Mouse (Mus musculus) lung, adult 2 months (tissue): Measurements from ENCODE around the gene Add3. TPM values are rescaled to one million over a fixed set of nuclear protein-coding genes. Genes with fewer than 3 reads are reported as not detected.

Experiments used
- DNase-seq: peaks from one replicate; pipeline ENCODE4 v3.0.0; 2022
- H3K4me1 ChIP-seq: fragments of 200-500 bp; 2 replicates; pipeline ENCODE4 v1.6.1; 2011; ENCODE audit warnings: low read length; ENCODE audit not compliant: control insufficient read depth, insufficient read depth
- H3K4me3 ChIP-seq: fragments of 200-500 bp; replicated peaks from 2 replicates; pipeline ENCODE3; 2011; ENCODE audit warnings: low read depth, mild to moderate bottlenecking, control low read depth, low read length; ENCODE audit errors: extremely low read depth
- CTCF ChIP-seq: fragments of 200-500 bp; IDR thresholded peaks from 2 replicates; pipeline ENCODE4 v1.5.1; 2011; ENCODE audit warnings: mild to moderate bottlenecking, low read length, control low read depth; ENCODE audit not compliant: insufficient read depth
- POLR2A ChIP-seq: fragments of 200-500 bp; IDR thresholded peaks from 2 replicates; pipeline ENCODE4 v1.6.1; 2011; ENCODE audit warnings: low read depth, mild to moderate bottlenecking, control low read depth, low read length, borderline replicate concordance; ENCODE audit errors: extremely low read depth
- WGBS: fragments of 180-500 bp; shearing (Covaris S2); methylation state at CpG from one replicate; pipeline ENCODE4 v1.1.7; 2018; 5-methylcytosine and 5-hydroxymethylcytosine counted together
- polyA plus RNA-seq: library from polyadenylated mRNA; depleted of rRNA; stranded (reverse); fragments of >200 nt; gene quantifications from 2 replicates; pipeline ENCODE4 v1.2.3, GENCODE M21; 2012

The Add3 gene
- polyA plus RNA-seq, 1 experiment, result 53.0 TPM

DNA sequence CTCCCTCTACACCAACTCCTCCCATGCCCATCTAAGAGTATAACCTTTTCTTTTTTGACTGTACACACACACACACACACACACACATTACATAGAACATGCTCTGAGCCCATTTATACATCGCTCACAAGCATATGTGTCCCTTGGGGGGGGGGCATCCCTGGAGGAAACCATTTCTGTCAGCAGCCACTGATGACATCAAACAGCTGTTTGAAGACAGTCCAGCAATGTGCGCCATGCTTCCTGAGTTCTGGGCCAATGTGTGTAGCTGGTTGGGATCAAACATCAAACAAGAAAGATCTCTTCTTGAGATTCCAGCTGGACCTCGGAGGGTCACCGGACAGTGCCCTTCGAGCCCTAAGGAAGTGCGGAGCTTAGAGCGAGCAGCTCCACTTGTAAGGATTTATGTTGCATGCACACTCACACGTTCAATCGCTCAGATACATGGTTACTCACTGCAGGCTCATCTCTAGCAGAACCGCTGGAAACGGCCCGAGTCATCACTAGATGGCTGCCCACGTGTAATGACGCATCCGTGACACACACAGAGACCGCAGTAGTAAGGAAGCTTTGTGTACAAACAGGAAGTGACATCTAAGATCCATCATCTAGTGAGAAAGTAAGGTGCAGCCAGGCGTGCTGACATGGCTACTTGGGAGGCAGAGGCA lies 132.9 kb downstream of the Add3 start:
- TF ChIP-seq POLR2A, result no peak
- no peak for TF ChIP-seq CTCF
- 54% methylated on average over 17 of the region's 17 CpGs for WGBS
- no peaks in the 10 kb centered on the region for H3K4me1 ChIP-seq
- H3K4me3 ChIP-seq, result no peak overlapping the region
- DNase-seq, result no peak

DNA sequence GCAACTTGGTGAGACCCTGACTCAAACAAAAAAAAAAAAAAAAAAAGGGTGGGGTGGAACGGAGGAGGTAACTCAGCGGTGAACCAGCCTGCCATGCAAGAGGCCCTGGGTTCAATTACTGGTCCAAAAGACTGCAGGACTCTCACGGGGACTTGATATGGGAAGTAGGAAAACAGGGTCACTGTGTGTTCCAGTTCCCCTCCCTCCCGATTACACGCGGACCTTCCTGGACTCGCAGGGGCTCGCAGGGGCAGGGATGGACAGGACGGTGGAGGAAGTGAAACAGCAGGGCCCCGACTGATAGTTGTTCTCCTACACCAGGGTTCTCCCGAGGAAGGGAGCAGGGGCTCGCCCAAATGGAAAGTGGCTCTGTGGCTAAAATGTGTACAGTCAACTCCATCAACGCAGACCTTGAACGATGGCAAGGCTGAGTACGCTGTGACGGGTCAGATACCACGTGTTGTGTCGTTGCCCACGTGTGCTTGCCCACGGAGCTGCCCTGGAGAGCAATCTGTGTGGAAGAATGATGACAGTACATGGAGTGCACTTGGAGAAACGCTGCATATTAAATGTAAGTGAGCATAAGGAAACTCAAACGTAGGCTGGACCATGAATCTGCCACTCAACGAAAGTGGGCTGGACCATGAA lies 133.7 kb downstream of the Add3 start:
- TF ChIP-seq POLR2A, result no peak
- no peak for TF ChIP-seq CTCF
- Histone ChIP-seq H3K4me3 (no peak overlapping the region), H3K4me1 (no peaks in the 10 kb centered on the region)
- 79% methylated on average over 23 of the region's 23 CpGs for WGBS
- no peak for DNase-seq

DNA sequence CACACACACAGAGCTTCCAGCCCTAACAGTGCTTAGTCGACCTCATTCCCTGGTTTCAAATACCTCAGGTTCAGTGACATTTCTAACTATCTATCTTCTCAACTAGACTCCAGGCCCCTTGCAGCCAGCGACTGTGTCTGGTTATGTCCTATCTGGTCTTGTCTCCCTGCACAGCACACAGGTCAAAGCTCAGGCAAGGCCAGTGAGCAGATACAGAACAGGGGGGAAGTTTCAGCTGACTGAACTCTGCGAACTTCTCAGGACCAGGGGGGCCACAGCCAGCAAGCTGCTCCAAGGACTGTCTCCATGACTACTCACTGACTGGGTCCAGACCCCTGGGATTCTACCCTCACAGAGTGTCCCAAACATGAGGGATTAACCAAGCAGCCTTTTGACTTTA lies 135.0 kb downstream of the Add3 start:
- 48% methylated on average over 3 of the region's 3 CpGs for WGBS
- TF ChIP-seq POLR2A (no peak), CTCF (no peak)
- Histone ChIP-seq H3K4me1 (no peaks in the 10 kb centered on the region), H3K4me3 (no peak overlapping the region)
- no peak for DNase-seq

DNA sequence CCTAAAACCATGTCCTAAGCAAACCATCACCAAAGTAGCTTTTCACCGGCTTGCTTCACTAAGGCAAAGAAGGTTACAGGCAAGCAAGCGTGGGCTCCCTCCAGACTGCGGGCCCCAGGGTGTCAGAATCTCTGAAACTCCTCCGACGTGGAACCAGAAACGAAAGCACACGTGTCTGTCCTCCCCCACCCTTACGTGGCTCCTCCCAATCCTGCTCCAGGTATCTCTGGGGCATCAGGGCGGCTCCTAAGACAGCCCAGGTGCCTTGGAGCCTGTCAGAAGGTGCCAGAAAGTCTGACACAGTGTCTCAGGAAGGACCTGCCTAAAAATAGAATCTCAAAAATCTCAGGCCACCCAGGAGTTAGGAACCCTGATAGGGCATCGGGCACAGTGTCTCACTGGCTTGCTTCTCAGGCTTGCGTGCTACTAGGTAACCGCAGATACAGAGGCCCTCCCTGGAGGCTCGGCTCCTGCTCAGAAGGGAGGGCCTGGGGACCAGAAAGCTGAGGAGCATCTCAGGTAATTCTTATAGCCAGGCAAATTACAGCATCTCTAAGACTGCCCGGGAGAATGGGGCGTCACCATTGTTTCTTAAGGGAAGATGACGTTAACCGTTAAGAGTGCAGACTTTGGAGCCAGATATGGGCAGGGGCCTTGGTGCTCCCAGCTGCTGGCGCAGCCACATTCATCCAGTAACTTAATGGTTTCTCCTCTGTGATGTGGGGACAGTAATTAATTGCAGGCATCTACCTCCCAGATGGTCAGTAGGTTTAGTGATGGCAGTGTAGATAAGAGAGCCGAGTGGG lies 136.9 kb downstream of the Add3 start:
- Histone ChIP-seq H3K4me1 (no peaks in the 10 kb centered on the region), H3K4me3 (no peak overlapping the region)
- 51% methylated on average over 19 of the region's 19 CpGs for WGBS
- TF ChIP-seq CTCF (no peak), POLR2A (no peak)
- DNase-seq, result no peak

DNA sequence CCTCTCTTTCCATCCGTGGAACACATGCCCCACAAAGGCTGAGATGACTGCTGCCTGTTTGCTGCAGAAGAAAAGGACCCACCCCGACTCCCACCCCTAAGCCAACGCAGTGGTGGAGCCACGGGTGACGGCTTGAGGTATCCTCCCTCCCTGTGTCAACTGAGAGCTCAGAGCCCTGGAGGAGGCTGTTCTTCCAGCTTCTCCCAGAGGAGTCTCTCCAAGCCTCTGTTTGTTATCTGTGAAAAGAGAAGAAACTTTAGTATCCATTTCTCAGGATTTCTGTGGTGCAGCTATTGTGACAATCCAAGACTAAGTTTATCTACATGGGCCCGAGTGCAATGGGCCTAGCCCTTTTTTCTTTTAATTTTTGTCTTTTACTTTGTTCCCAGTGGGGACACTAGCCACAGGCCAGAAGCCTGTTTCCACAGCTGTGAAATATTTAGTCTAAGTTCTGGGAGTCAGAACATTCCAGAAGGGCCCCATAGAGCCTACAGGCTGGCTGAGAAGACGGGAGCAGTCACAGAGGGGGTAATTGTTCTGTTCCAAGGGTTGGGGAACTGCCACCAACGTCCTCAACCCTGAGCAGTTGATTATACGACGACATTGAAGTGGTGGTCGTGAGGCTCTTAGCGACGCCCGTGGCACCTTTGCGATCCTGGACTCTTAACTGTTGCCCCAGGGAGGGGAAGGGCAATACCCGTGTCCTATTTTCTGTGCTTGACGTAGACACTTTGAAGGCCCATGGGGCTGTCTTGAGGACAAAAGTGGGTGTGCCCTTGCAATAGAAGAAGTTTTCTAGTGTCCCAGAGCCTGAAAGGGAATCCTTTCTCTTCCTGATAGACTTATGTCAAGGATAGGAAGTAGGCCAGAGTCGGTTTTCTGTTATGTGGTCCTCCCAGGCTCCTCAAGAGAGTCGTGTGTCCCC lies 138.5 kb downstream of the Add3 start:
- Histone ChIP-seq H3K4me1 (no peaks in the 10 kb centered on the region), H3K4me3 (no peak overlapping the region)
- no peak for DNase-seq
- TF ChIP-seq POLR2A (no peak), CTCF (no peak)
- WGBS, result 74% methylated on average over 19 of the region's 19 CpGs

DNA sequence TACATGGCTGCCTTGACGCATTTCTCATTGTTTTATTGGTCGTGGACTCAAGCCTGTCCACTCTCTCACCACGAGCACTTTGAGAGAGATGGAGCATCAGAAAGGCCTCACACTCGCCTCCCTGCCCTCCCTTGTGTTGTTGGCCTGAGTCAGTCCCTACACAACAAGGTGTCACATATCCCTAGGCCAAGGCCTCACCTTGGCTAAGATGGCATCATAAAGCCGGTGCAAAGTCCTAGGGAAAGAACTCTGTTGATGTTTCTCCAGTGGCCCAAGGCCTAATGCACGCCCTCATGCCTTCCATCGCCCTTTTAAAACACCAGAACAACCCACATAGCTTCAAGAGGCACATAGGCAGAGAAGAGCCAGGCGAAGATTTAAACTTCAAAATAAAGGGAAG lies 140.0 kb downstream of the Add3 start:
- TF ChIP-seq CTCF (no peak), POLR2A (no peak)
- WGBS, result 86% methylated on average over 8 of the region's 8 CpGs
- DNase-seq, result no peak
- H3K4me3 ChIP-seq, result no peak overlapping the region
- H3K4me1 ChIP-seq, result no peaks in the 10 kb centered on the region

DNA sequence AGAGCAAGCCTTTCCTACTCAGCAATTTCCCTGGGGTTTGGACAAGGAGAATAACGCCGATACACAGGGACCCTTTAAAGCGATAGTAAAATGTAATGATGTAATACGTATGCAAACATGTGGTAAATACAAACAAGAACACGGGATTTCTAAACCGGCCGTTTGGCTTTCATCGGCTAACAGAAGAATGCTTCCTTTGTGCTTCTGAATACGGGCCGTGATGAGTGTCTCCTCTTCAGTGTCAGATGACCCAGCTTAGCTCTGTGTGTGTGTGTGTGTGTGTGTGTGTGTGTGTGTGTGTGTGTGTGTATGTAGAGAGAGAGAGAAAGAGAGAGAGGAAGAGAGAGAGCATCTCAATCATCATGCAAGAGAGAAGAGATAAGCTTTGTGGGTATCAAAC lies 142.3 kb downstream of the Add3 start:
- H3K4me1 ChIP-seq, result no peaks in the 10 kb centered on the region
- no peak for DNase-seq
- 75% methylated on average over 10 of the region's 10 CpGs for WGBS

DNA sequence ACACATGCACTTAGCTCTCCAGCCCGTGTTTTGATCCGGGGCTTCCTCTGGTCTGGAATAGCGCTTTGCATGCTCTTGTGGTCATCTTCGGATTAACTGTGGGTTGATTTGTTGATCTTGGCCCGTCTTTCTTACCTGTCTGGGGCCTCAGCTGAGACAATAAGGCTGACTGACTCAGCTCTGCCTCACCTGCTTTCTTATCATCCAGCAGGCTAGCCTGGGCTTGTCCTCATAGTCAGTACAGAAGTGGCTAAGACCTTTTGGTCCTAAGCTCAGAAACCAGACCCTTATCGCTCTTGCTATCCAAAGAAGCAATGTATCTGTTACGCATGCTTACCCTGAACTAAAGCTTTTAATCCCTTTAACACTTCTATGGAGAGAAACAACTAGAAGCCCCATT lies 143.5 kb downstream of the Add3 start:
- no peak for DNase-seq
- TF ChIP-seq POLR2A, result no peak
- TF ChIP-seq CTCF, result no peak
- 84% methylated on average over 7 of the region's 7 CpGs for WGBS
- no peaks in the 10 kb centered on the region for H3K4me1 ChIP-seq
- no peak overlapping the region for H3K4me3 ChIP-seq

More for the DNA sequence above, 142.3 kb downstream of the Add3 start:
- H3K4me3 ChIP-seq, result no peak overlapping the region
- TF ChIP-seq POLR2A, result no peak
- no peak for TF ChIP-seq CTCF

DNA sequence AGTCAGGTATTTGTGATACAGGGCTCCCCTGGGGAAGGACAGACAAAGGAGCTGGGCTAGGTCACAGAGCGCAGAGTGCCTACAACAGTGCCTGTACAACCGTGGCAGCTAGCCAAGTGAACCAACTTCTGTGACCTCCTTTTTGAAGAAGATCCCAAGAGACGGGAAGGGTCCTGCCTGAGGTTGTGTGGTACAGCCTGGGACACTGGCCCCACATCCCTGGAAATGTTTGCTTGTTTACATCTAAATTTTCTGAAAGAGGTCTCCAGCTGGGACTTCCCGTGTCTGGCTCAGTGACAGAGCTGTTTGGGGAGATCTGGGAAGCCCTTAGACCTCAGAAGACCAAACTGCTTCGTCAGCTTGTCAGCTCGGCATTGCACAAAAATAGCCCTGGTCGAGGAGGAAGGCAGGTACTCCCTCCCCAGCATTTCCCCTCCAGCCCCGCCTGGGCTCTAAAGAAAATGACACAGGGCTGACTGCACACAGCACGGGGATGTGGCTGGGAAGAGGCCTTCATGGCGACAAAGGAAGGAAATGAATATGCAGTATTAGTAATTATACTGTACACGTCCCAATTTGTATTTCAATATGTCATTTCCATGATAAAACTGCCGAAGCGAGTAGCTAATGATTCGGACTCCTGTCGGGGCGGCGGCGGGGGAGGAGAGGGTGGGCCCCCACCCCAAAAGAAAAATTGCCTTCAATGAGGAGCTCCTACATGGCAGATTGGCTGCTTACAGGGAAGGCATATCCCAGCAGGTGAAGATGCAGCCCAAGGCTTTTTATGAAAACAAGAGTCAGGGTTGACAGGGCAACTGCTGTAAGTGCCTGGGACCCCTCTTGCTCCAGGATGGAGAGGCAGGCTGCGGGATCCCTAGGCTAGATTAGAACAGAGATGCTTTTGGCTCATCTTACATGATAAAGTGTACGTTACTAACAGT lies 144.3 kb downstream of the Add3 start:
- TF ChIP-seq CTCF, result no peak
- H3K4me3 ChIP-seq, result no peak overlapping the region
- no peaks in the 10 kb centered on the region for H3K4me1 ChIP-seq
- no peak for DNase-seq
- 29% methylated on average over 20 of the region's 20 CpGs for WGBS
